Mouse (Mus musculus): ENCODE results near the gene Fcer1a.
"Not testable (repeated sequence)": the region's sequence is repeated elsewhere in the genome, so short reads cannot be mapped to it uniquely, and the experiment has no call there.

Gene Fcer1a

DNA sequence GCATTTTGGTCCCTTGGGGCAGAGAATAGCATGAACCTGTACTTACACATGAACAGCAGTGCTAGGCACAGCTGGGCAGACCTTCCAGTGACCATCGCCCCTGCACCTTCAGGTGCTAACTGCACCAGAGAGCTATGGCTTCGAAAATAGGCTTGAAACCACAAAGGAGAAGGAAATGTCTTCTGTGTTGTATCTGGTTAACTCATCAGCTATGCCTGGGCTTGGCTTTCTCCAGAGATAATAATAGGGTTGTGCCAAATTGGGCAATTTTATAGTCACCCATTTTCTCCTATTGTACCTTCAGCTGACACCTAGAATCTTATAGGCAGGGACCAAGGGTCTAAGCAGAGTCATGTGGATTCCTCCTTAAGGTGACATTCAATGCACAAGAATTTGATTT is at the start of gene Fcer1a:
Gene Fcer1a, minus strand, starts transcription at position 134 of the 400 bp plus-strand sequence.
- DNase-seq = no peak

DNA sequence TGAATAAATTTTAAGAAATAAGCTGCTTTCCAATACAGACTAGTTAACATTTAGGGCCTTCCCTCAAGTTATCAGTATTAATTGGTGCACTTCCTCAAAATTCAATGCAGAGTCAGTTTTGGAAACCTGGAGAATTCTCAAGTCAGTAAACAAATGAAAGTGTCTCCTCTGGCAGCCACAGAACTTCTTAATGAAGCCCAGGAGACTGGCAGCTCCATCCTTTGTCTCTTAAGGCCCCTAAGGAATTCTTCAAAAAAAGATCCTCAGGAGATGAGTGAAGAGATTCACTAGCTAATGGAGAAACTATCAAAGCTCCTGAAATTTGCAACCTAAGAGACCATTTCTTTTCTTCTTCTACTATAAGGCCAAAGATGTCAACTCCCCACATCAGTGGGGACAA is 38.7 kb upstream of the Fcer1a start, which contains the start of gene Olfr418:
Gene Olfr418, plus strand, starts transcription at position 301 of the 400 bp plus-strand sequence.
- DNase-seq = no peak

DNA sequence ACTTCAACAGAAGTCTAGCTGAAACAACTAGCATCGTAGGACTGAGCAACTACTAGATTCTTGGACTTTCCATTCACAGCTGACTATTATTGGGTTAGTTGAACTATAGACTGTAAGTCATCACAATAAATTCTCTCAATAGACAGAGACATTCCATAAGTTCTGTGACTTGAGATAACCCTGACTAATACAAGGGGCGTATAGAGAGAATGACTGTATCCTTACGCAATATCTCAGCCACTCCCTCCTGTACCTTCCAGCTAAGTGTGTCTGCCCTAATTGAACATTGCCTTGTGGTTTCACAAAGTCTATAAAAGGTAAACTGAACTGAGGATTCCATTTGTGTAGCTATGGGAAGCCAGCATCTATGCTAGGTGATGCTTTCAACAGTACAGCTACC is 22.9 kb upstream of the Fcer1a start:
- no peak for DNase-seq

DNA sequence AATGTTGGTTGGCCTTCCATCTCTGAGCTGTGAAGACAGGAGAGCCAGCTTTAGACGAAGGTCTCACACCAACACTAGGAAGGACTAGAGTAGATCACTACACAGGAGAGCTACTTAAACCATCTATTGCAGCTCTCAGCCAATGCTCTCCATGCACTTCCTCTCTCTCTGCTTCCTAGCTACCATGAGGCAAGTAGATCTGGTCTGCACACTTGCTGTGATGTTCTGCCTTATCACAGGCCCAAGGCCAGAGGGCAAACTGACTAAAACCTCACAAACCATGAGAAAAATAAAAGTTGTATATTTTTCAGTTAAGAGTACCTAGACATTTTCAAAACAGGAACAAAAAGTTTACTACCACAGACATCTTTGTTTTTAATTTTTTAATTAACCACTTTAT is 10.0 kb upstream of the Fcer1a start:
- DNase-seq = not testable (repeated sequence)

DNA sequence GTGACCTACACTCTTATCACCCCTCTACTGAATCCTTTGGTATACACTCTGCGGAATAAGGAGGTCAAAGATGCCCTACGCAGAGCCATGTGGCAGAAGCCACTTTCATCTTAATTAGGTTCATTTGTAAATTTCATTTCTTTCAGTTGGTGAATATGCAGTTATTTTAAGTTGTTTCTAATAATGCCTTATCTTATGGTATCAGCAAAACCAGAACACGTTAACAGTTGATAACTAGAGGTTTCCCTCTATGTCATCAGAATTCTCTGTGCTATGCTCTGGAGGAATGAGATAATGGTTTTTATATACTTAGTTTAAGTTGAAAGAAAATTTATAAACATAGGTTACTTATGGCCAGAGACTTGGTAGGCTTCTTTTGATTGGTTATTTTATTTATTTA is 10.5 kb downstream of the Fcer1a start:
- DNase-seq = no peak

DNA sequence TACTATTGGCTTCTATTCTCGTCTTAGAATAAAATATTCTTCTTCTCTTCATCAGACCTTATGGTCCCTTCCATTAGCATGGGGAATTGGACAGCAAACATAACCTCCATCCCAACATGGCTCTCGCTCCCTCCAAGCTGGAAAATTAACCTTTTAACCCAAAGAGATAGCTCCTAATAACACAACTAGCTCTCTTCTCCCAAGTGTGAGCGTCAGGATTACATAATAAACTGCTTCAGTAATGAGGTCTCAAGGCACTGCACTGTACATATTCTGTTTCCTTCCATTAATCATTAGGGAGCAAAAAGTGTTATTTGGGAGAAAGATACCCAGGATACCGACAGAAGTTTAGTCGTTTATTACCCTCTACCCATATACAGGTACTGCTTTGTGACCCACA is 14.9 kb downstream of the Fcer1a start, which contains the start of gene Olfr1404:
Gene Olfr1404, plus strand, starts transcription at position 301 of the 400 bp plus-strand sequence.
- DNase-seq = no peak

DNA sequence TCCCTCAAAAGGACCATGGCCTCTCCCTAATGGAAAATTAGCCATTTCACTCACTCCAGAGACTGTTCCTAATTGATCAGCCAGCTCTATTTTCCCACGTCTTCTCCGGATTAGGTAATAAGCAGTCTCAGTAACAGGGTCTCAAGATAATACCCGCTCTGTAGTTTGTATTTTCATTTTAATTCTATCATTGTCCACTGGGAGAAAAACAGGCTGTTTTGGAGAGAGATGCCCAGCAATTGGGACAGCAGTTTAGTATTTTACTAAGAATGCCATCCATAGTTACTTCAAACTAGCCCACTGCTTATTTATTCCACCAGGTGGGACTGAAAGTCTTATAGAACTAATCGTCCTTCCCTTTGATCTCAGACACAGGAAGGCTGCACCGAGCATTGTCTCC is 29.5 kb downstream of the Fcer1a start, which contains the start of gene Olfr218:
Gene Olfr218, plus strand, starts transcription at position 301 of the 400 bp plus-strand sequence.
- no peak for DNase-seq

DNA sequence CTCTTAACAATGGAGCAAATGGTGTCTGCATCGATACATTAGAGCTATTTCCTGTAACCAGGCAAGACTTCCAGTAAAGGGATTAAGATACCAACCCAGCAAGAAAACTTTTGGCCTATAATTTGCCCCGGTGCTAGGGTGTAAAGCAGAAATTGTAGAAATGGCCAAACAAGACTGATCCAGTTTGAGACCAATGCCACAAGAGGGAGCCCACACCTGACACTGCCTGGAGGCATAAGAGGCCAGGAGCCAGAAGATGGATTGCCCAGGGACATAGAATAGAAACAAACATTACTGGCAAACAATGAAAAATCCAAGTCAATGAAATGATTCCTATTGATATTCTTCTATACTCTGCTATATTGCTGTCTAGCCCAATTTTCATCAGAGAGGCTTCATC is 30.7 kb downstream of the Fcer1a start:
- no peak for DNase-seq

DNA sequence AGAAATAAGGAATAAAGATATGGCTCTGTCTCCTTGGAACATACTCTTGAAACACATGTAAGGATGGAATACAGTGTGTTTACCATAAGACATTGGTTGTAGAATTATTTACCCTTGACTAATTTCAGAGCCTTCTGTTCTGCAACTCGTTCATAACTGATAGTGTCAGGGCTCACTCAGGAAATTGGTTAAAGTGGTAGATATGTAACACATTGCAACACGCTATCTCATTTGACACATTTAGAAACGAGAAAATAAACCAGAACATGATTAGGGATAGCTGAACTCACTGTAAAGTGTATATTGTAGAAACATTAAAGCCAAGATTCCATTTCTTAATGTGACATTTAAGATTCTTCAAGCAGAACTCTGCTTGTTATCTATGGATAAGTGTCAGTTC is 35.0 kb downstream of the Fcer1a start:
- no peak for DNase-seq

DNA sequence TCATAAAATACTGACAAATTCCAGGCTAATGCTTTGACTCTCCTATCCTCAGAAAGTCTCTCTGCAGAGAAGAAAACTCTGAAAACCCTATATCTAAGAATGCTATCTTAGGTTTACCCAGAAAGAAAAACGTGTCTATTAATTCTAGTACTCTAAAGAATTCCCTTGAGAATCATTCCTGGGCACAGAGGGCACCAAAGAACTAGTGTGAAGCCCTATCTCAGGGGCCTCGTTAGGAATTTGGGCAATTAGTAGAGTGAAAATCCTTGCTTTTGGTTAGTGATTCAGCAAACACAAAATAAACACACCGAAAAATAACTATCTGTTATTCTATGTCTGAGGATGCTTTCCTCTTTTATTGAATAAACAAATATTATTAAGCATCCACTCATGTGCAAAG is 36.5 kb downstream of the Fcer1a start, which contains the start of gene Olfr1406:
Gene Olfr1406, minus strand, starts transcription at position 101 of the 400 bp plus-strand sequence.
- no peak for DNase-seq

DNA sequence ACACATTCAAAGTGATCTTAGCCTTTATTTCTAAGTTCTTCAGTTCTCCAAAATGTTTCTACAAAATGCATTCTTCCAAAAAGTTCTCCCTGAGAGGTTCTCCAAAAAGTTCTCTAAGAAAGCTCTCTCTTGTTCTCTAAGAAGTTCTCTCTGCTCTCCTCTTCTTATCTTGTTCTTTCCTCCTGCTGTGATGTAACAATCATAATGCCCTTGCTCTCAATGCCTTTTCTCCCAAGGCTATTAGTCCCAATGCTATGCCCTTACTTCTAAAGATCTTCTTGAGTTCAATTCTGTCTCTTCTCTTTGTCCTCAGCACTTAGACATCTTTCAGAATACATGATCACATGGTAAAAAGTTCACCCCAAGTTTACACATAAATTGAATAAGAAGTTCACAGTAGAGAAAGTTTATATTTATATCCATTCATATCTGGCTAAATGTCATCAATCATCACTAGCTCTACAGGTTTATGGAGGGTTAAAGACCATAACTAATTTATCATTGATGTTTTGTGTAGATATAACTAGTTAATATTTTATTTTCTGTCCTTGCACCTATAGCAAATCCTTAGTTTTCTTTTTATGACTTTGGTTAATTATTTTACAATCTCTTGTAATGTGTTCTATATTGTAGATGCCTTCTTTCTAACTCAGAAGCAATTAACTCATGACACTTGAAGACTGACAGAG is 52.7 kb downstream of the Fcer1a start:
- no peak for DNase-seq

Measured in kidney, postnatal 10 days (tissue).